Mouse (Mus musculus) midbrain, embryonic 12.5 days (tissue): ENCODE measurements around the gene Zfp423. TPM values are rescaled to one million over a fixed set of nuclear protein-coding genes. Genes with fewer than 3 reads are reported as not detected.

Experiments used
- ATAC-seq: fragments of 200-750 bp; cut with Nextera tagmentation; 2 replicates; pipeline ENCODE4 v1.8.0; 2017; ENCODE audit warnings: low read depth, moderate TSS enrichment, moderate library complexity; ENCODE audit not compliant: low FRiP score
- H3K27ac ChIP-seq: fragments of 300-500 bp; sonication (generic); replicated peaks from 2 replicates; pipeline ENCODE4 v1.5.1; 2016; ENCODE audit warnings: mild to moderate bottlenecking
- H3K27me3 ChIP-seq: fragments of 300-500 bp; sonication (generic); 2 replicates; pipeline ENCODE4 v1.6.1; 2016; ENCODE audit warnings: mild to moderate bottlenecking
- H3K36me3 ChIP-seq: fragments of 300-500 bp; sonication (generic); 2 replicates; pipeline ENCODE4 v1.6.1; 2016
- H3K4me1 ChIP-seq: fragments of 300-500 bp; sonication (generic); 2 replicates; pipeline ENCODE4 v1.6.1; 2016
- H3K4me2 ChIP-seq: fragments of 300-500 bp; sonication (generic); replicated peaks from 2 replicates; pipeline ENCODE4 v1.6.1; 2016; ENCODE audit warnings: mild to moderate bottlenecking, moderate library complexity
- H3K4me3 ChIP-seq: fragments of 300-500 bp; sonication (generic); 2 replicates; pipeline ENCODE4 v1.5.1; 2016; ENCODE audit warnings: mild to moderate bottlenecking
- H3K9ac ChIP-seq: fragments of 300-500 bp; sonication (generic); replicated peaks from 2 replicates; pipeline ENCODE4 v1.6.1; 2016; ENCODE audit warnings: mild to moderate bottlenecking, moderate library complexity
- H3K9me3 ChIP-seq: fragments of 300-500 bp; sonication (generic); 2 replicates; pipeline ENCODE4 v1.6.1; 2016; ENCODE audit warnings: mild to moderate bottlenecking
- WGBS: fragments of 180-500 bp; shearing (Covaris S2); methylation state at CpG from one replicate; pipeline ENCODE4 v1.1.7; 2016; 5-methylcytosine and 5-hydroxymethylcytosine counted together
- polyA plus RNA-seq: library from polyadenylated mRNA; unstranded; fragments of >200 nt; fragmentation: Nextera tagmentation; extraction: Ambion mirVana; gene quantifications from 2 replicates; pipeline ENCODE4 v1.2.1, GENCODE M21; 2016

Zfp423 gene
- polyA plus RNA-seq, 1 experiment from 2014 or later, result 47.9 TPM

DNA sequence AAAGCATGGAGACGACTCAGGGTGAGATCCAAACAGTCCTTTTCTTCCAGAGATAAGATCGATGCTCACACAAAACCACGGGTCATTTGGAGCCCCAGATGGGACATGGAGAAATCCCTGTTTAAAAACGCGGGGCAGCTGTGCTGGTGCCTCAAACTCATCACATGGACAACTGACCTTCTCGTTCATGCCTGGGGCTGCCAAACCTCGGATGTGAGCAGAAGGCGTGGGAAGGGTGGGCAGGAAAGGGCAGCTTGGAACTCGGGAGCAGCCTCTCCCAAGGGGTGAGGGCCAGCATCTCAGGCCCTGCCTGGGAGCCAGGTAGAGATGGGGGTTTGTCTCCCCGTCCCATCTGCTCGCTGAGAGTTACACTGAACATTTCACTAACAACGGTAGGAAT is 146.7 kb downstream of the Zfp423 start:
- H3K4me3 ChIP-seq, result no peak overlapping the region
- H3K9ac ChIP-seq, result 0 out of 2 replicates have a peak overlapping the region, but pooled peaks have one; percentile 20
- H3K4me2 ChIP-seq, result no peak overlapping the region
- H3K4me1 ChIP-seq, result peaks cover 31% of the 10 kb centered on the region
- H3K9me3 ChIP-seq, result no peaks in the 10 kb centered on the region
- H3K36me3 ChIP-seq, result no peaks in the 10 kb centered on the region
- WGBS, result 72% methylated on average over 12 of the region's 12 CpGs
- no peak for ATAC-seq
- peak overlapping the region; percentile 55 for H3K27ac ChIP-seq
- no peaks in the 10 kb centered on the region for H3K27me3 ChIP-seq

DNA sequence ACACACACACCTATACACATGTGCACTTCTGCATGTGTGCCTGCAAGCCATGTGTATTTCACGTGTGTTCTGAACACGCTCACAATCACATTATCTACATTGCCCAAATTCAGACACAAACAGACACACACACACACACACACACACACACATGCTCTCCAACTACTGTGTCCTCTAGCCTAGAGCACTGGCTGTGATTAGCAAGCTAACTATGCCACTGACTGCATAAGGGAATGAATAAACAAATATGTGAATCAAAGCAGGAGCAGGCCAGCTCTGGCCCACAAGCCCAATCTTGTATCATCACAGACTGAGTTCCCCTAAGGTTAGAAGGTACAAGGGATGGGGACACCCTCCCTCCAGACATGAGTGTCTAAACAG is 147.3 kb downstream of the Zfp423 start:
- Histone ChIP-seq H3K9me3 (no peaks in the 10 kb centered on the region), H3K27ac (peak overlapping the region; percentile 55), H3K36me3 (no peaks in the 10 kb centered on the region), H3K4me2 (no peak overlapping the region), H3K4me3 (no peak overlapping the region), H3K9ac (0 out of 2 replicates have a peak overlapping the region, but pooled peaks have one; percentile 20), H3K27me3 (no peaks in the 10 kb centered on the region), H3K4me1 (peaks cover 32% of the 10 kb centered on the region)
- WGBS, result 94% methylated on average over 2 of the region's 2 CpGs
- ATAC-seq, result no peak; the same call in 1 of the 2 replicates

DNA sequence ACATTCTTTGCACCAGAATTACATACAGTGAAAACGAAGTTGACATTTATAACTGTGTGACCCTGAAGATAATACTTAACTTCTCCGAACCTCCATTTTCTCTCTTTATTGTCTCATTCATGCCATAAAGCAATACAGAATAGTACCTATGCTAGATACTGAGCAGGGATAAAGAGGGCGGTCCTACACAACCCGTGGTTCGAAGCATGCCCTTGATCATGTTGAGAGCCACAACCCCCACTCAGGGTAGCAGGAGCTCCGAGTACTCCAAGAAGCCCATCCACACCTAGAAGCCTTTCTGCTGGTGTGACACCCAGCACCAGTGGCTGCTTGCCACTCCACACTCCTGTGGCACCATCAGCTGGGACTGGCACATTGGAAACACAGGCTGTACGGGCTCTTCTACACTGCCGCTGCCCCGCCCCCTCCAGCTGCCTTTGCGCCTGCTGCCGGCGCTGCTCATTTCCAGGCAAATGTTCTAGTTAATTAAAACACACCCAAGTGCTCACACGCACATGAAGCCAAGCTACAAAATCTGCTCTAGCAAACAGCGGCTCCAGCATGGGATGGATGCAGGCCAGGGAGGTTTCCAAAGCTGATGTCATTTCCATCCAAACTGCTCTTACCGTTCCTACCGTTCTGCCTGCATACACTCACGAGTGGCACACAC is 147.9 kb downstream of the Zfp423 start:
- ATAC-seq, result peak; percentile 48; the same call in 1 of the 2 replicates
- Histone ChIP-seq H3K9ac (no peak overlapping the region), H3K4me1 (peaks cover 36% of the 10 kb centered on the region), H3K4me3 (no peak overlapping the region), H3K27ac (peak overlapping the region; percentile 55), H3K27me3 (no peaks in the 10 kb centered on the region), H3K36me3 (no peaks in the 10 kb centered on the region), H3K4me2 (no peak overlapping the region), H3K9me3 (no peaks in the 10 kb centered on the region)
- WGBS, result 71% methylated on average over 17 of the region's 17 CpGs

DNA sequence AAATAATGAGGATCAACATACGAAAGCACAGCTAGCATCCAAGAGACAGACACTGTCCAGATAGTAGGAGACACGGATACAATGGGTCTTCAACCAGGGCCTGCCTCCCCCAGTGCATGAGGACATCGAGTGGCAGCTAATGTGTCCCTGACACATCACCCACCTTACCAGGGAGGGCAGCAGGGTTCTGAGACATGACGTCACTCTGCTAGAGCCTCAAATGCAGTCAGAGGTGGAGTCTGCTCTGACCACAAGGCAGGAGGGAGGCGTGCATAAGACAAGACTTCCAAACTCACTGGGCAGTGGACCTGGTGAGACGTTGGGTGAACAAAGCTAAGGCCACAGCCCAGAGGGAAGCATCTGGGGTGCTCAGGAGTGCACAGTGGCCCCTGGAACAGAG is 148.6 kb downstream of the Zfp423 start:
- ATAC-seq, result no peak
- peaks cover 36% of the 10 kb centered on the region for H3K4me1 ChIP-seq
- H3K4me3 ChIP-seq, result no peak overlapping the region
- WGBS, result 82% methylated on average over 6 of the region's 6 CpGs
- H3K9me3 ChIP-seq, result no peaks in the 10 kb centered on the region
- H3K9ac ChIP-seq, result no peak overlapping the region
- no peak overlapping the region for H3K4me2 ChIP-seq
- no peaks in the 10 kb centered on the region for H3K36me3 ChIP-seq
- H3K27me3 ChIP-seq, result no peaks in the 10 kb centered on the region
- H3K27ac ChIP-seq, result no peak overlapping the region; the same call in 1 of the 2 replicates

DNA sequence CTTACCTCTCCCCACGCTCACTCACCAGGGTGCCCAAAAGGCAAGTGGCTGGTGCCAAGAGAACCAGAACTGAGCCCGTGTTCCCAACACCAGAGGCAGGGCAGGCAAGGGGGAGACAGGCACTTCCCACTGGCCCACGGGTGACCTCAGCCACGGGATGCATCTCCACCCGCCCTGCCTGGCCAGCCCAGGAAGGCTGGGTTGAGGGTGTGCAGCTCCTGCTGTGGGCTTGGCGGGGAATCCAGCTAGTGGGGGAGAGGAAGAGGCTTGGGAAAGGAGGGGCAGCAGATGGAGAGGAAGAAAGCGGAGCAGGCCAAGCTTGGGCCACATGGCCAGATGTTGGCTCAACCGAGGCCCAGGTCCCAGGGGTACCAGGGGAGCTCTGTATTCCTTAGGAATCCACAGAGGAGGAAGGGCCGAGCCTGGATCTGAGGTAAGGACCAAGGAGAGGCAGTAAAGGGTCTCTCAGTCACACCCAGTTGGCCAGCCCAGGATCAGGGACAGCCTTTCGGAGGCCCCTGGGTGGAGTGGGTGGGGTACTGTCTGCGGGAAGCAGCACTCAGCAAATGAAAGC is 155.0 kb downstream of the Zfp423 start:
- no peak overlapping the region for H3K4me2 ChIP-seq
- H3K4me3 ChIP-seq, result no peak overlapping the region
- no peak overlapping the region for H3K9ac ChIP-seq
- peak overlapping the region; percentile 56; the same call in 1 of the 2 replicates for H3K27ac ChIP-seq
- no peaks in the 10 kb centered on the region for H3K9me3 ChIP-seq
- no peaks in the 10 kb centered on the region for H3K27me3 ChIP-seq
- no peak for ATAC-seq
- 66% methylated on average over 11 of the region's 11 CpGs for WGBS
- H3K4me1 ChIP-seq, result peaks cover 48% of the 10 kb centered on the region
- no peaks in the 10 kb centered on the region for H3K36me3 ChIP-seq

DNA sequence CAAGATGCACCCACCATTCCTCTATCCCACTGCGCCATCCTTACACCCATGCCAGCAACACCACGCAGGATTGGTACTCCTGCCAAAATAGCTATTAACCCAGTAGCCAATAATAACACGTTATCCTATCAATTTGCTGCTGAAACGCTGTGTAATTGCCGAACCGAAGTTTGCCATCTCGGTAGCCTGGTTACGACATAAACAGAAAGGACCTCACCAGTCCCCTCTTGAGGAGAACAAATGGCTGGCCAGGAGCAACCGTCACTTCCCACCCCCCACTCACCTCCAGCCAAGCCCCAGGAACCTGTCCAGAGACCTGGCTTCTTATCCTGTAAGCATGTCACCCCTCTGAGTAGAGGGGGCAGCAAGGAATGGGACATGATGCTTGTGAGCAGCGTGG is 156.0 kb downstream of the Zfp423 start:
- H3K4me1 ChIP-seq, result peaks cover 48% of the 10 kb centered on the region
- ATAC-seq, result no peak

DNA sequence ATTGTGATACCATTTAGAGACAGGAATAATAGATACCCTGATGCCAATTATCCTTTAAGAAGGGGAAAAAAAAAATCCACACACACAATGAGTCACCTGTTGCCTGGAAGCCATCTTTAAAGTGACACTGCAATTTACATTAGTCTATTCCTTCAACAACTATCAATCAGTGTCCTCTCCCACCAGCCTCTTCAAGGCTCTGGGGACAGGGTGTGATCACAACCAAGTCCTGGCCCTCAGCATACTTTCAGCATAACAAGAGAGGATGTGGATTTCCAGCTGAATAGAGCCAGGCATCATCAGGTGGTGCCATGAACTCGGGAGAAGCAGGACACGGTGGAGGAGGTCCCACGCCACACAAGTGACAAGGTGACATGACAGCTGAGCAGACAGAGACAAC is 156.8 kb downstream of the Zfp423 start:
- ATAC-seq, result no peak
- 64% methylated on average over 3 of the region's 3 CpGs for WGBS
- Histone ChIP-seq H3K4me3 (no peak overlapping the region), H3K27me3 (no peaks in the 10 kb centered on the region), H3K9ac (no peak overlapping the region), H3K36me3 (no peaks in the 10 kb centered on the region), H3K4me2 (no peak overlapping the region), H3K9me3 (no peaks in the 10 kb centered on the region), H3K4me1 (peaks cover 48% of the 10 kb centered on the region), H3K27ac (no peak overlapping the region)

More for the DNA sequence above, 156.0 kb downstream of the Zfp423 start:
- Histone ChIP-seq H3K4me2 (no peak overlapping the region), H3K4me3 (no peak overlapping the region), H3K9ac (no peak overlapping the region), H3K27ac (peak overlapping the region; percentile 30; the same call in 1 of the 2 replicates), H3K9me3 (no peaks in the 10 kb centered on the region), H3K36me3 (no peaks in the 10 kb centered on the region), H3K27me3 (no peaks in the 10 kb centered on the region)
- 87% methylated on average over 10 of the region's 10 CpGs for WGBS

DNA sequence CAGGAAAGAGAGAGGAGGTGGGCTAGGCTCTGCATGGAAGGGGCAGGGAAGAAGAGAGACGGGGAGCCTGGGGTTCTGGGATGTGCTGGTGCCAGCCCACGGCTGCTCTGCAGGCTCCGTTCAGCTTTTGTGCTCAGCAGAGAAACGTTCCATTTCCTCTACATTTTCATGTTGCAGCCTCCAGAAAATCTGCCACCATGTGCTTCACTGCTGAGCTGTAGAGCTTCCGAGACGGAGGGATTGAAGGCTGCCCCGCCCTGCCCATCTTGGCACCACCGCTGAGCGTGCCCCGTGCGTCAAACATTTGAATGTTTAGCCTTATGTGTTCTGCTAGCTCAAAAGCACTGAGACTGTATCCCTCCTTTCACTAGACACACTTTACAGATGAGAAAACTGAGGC is 159.3 kb downstream of the Zfp423 start:
- no peaks in the 10 kb centered on the region for H3K9me3 ChIP-seq
- no peak overlapping the region for H3K4me3 ChIP-seq
- H3K4me2 ChIP-seq, result no peak overlapping the region
- peaks cover 33% of the 10 kb centered on the region for H3K4me1 ChIP-seq
- H3K27me3 ChIP-seq, result no peaks in the 10 kb centered on the region
- H3K36me3 ChIP-seq, result no peaks in the 10 kb centered on the region
- H3K9ac ChIP-seq, result no peak overlapping the region
- H3K27ac ChIP-seq, result 0 out of 2 replicates have a peak overlapping the region, but pooled peaks have one; percentile 3
- 87% methylated on average over 11 of the region's 11 CpGs for WGBS
- ATAC-seq, result no peak

DNA sequence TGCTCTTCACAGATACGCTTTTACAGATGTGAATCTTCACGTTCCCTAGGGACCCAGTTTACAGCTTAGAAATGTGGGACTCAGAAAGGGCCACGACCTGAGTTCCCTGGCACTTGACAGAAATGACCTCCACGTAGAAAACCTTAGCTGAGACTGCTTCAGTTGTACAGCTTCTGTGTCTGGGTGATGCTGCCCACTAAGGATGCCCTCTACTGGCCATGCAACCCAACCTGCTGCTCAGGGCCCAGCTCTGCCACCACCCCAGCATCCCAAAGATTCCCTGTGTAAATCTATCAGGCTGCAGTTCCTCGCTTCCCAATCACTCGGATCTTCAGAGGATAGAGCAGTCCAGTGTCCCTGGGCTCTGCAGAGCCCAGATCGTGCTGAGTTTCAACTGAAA is 163.2 kb downstream of the Zfp423 start:
- H3K27me3 ChIP-seq, result no peaks in the 10 kb centered on the region
- no peaks in the 10 kb centered on the region for H3K9me3 ChIP-seq
- WGBS, result 66% methylated on average over 7 of the region's 7 CpGs
- peaks cover 14% of the 10 kb centered on the region for H3K4me1 ChIP-seq
- no peak overlapping the region for H3K9ac ChIP-seq
- ATAC-seq, result no peak
- H3K4me2 ChIP-seq, result no peak overlapping the region
- 0 out of 2 replicates have a peak overlapping the region, but pooled peaks have one; percentile 20 for H3K27ac ChIP-seq
- no peaks in the 10 kb centered on the region for H3K36me3 ChIP-seq
- no peak overlapping the region for H3K4me3 ChIP-seq

DNA sequence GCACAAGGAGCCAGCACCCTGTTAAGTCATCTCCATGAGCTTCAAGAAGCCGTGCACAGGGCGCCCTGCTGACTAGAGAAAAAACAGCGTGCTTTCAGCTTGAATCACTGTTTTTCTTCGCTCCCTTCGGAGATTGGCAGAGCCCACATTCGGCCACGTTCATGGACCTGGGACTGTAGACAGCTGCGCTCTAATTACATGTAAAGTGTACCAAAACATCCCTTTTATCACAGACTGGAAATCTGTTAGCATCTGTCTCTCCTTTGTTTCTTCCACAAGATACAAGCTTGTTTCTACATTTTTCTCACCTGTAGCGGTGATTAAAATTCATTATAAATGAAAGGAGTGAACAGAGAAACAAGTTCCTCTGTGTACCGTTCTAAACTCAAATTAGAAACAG is 164.8 kb downstream of the Zfp423 start:
- ATAC-seq, result no peak
- Histone ChIP-seq H3K9ac (no peak overlapping the region), H3K4me2 (no peak overlapping the region), H3K27ac (0 out of 2 replicates have a peak overlapping the region, but pooled peaks have one; percentile 52), H3K4me1 (peaks cover 14% of the 10 kb centered on the region), H3K27me3 (no peaks in the 10 kb centered on the region), H3K36me3 (no peaks in the 10 kb centered on the region), H3K4me3 (no peak overlapping the region), H3K9me3 (no peaks in the 10 kb centered on the region)
- WGBS, result 71% methylated on average over 10 of the region's 10 CpGs

DNA sequence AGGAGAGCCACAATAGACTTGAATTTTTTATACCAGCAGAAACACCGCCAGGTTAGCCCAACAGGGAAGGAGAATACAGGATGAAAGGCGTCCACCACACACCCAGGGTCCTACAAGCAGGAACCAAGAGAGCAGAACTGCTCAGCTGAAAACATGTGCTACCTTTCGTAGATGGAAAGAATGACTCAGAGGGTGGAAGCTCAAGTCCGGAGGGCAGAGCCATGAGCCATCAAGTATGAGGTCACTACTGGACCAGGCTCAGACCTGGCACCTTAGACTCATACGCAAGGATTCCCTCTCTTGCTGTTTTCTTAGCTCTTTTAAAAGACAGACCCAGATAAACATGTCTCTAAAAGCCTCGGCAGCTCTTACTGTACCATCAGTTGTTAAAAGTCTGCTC is 168.3 kb downstream of the Zfp423 start:
- 87% methylated on average over 6 of the region's 6 CpGs for WGBS
- Histone ChIP-seq H3K4me3 (no peak overlapping the region), H3K36me3 (no peaks in the 10 kb centered on the region), H3K27ac (no peak overlapping the region), H3K9me3 (no peaks in the 10 kb centered on the region), H3K4me2 (no peak overlapping the region), H3K4me1 (peaks cover 36% of the 10 kb centered on the region), H3K27me3 (no peaks in the 10 kb centered on the region), H3K9ac (no peak overlapping the region)
- ATAC-seq, result no peak

DNA sequence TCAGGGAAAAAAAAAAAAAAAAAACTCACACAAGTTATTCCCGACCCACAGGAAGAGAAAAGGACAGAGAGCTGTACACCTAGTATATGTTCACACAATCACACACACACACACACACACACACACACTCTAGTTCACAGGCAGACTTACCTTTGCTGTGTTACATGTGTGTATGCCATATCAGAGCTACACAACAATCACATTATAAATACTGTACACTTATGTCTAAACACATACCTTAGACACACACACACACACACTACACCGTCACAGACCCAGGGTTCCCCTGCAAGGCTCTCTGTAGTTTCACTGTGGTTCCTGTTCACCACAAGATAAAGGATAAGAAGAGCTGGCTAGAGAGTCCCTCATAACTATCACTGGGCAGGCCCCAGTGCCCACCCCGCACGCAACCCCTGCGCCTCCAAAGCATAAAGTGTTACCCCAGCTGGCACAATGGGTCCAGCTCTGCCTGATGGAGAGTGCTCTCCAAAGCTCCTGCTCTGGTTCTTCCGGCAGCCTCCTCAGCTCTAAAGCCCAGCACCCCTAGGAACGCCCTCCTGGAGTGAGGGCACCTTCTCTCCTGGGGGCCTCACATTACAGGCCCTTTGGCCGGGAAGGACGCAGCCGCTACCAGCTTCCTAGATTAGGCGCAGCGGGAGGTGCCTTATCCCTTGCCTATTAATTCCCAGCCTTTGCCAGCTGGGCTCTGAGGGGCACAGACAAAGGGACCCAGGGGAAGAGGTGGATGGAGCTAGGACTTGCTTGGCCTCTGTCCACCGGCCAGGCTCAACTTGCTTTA is 174.6 kb downstream of the Zfp423 start:
- Histone ChIP-seq H3K36me3 (peaks cover 33% of the 10 kb centered on the region), H3K27me3 (no peaks in the 10 kb centered on the region), H3K4me1 (peaks cover 54% of the 10 kb centered on the region), H3K9me3 (no peaks in the 10 kb centered on the region), H3K9ac (no peak overlapping the region), H3K27ac (peak overlapping the region; percentile 78), H3K4me3 (no peak overlapping the region), H3K4me2 (peak overlapping the region; percentile 40)
- WGBS, result 35% methylated on average over 13 of the region's 13 CpGs
- ATAC-seq, result no peak
